Mouse (Mus musculus) fat pad, adult 2 months (tissue): ENCODE data around the gene Tom1.
A peak's percentile ranks its signal among the peaks of the same experiment; 100 is the strongest.

Experiments
- DNase-seq: peaks from one replicate; pipeline ENCODE4 v3.0.0-alpha.2; 2011; ENCODE audit warnings: low read depth, low spot score; ENCODE audit errors: extremely low read depth

Gene Tom1

DNA sequence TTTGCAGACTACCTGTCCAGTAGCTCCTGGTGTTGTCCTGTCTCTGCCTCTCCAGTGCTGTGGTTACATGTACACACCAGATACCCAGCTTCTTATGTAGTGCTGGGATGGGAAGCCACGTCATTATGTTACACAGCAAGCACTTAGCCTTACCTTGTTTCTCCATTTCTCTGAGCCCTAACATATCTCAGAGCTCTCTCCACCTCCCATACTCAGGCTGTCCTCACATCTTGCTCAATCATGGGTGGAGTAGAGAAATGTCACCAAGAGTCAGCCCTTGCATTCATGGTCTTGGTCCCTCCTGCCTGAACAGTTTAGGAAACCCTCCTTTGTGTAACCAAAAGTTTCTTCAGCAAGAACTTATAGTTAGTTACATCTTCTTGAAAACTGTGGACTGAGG lies 6.2 kb downstream of the Tom1 start:
- no peak for DNase-seq

DNA sequence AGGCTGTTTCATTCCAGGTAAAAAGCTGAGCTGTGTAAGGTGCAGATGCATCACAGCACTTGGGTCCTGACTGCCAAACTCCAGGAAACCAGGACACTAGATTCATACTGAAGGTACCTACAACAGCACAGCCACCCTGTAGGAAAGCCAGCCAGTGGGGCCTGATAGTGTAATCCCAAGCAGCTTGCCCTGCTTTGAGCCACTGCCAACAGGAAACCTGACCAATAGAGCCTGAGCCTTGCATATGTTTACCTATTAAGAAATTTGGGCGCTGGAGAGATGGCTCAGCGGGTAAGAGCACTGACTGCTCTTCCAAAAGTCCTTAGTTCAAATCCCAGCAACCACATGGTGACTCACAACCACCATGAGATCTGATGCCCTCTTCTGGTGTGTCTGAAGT lies 8.7 kb downstream of the Tom1 start:
- DNase-seq, result no peak

GRCm38 (mm10) chr8:75042974-75043373 lies 9.5 kb downstream of the Tom1 start:
- no peak for DNase-seq

DNA sequence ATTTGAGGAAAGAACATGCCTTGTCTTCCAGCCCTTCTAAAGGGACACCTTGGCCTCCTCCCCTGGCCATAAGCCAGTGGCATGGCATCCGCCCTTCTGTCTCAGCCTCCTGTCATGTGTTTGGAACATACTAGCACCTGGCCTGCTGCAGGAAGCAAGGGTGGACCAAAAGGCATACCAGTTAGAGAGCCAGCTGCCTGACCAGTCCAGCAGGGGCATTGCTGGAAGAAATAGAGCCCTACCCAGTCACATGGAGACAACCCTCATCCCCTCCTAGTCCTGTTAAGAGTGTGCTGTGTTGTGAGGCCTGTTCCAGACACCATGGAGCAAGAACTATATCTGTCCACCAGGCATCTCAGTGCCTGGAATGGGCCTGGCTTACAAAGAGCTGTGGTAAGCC lies 12.8 kb downstream of the Tom1 start:
- DNase-seq, result no peak

- no peak for DNase-seq
These were observed 14.3 kb downstream of the Tom1 start for GRCm38 (mm10) chr8:75047784-75048183.

- DNase-seq, result no peak
These were observed 19.8 kb downstream of the Tom1 start for GRCm38 (mm10) chr8:75053342-75053741.

DNA sequence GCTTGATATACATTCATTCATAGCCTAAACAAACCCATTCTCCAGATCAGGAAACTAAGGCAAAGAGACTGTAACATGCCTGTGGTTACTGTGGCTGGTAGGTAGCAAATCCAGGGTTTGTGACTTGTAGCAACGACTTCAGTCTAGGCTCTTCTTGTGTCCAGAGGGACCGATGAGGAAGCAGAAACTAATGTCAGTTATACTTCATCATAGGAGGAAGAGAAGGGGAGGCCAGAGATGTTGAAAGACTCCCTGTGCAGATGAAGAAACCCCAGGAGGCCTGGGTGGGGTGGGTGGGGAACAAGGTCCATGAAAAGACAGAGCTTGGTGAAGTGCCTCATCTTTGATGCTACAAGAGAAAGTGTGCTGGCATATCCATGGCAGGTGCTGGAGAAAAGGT lies 22.2 kb downstream of the Tom1 start:
- DNase-seq, result no peak

DNA sequence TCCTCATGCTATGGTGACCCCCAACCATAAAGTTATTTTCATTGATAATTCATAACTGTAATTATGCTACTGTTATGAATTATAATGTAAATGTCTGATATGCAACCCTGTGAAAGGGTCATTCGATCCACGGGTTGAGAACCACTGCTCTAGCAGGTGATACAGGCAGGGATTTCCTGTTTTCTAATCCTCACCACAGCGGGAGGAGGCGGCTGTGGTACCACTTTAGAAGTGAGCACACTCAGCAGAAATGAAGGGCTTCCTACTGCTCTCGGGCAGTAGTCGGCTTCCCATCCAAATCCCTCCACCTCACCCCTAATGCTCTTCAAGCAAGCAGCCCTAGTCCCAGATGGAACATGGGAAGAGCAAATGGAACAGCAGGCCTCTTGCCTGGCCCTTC lies 26.5 kb downstream of the Tom1 start:
- no peak for DNase-seq

DNA sequence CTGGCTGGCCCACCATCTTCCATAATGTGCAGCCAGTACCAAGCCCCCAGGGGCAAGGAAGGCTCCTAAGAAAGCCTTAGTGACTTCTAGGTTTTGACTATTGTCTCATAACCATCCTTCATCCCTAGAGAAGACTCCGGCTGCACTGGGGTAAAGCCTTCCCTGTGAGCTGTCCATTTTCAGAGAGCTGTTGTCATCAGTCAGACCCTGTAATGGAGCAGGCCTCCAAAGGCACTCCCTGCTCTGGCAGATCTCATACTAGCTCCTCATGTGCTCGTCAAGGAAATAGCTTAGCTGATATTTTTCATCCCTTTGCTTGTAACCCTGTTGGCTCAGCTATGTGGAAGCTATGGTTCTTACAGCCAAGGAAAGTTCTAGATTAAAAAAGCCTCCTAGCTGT lies 27.3 kb downstream of the Tom1 start:
- no peak for DNase-seq

- no peak for DNase-seq
These were observed 29.8 kb downstream of the Tom1 start for GRCm38 (mm10) chr8:75063290-75063689.

DNA sequence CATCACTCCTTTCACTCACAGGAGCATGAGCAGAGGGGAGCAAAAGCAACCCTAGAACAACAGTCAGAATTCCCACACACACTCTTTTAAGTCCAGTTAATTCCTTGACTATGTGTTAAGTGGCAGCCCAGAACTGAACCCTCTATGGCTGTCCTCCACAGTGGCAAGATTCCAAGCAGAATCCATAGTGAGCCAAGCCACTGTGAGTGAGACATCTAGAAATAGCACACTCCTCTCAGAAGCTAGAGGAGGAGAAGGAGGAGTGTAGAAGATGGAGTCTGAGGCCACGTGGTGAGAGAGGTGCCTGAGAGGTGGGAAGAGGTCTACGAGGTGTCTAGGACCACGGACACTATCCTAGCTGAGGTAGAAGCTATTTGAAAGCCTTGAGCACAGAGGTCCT lies 31.3 kb downstream of the Tom1 start:
- no peak for DNase-seq

GRCm38 (mm10) chr8:75067287-75067686 lies 33.8 kb downstream of the Tom1 start:
- no peak for DNase-seq

DNA sequence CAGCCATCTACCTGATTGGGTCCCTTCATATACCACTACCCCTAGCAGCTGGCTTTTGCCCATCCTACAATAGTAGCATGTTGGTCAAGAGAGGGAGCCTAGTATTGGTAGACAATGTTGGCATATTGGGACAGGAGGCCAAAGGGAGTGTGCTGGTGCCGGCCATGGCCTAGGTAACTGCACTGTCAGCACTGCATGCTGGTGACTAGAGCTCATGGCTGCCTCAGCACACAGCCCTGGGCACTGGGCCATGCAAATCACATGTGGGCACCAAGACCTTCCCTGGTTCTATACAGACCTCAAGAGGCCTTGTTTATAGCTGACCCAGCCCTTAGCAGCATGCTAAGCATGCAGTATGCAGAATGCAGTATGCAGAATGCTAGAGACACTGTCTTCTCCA lies 36.8 kb downstream of the Tom1 start:
- DNase-seq, result no peak

- no peak for DNase-seq
These were observed 38.3 kb downstream of the Tom1 start for GRCm38 (mm10) chr8:75071627-75072346.

GRCm38 (mm10) chr8:75074876-75075275 lies 41.4 kb downstream of the Tom1 start:
- DNase-seq, result no peak

- DNase-seq, result no peak
These were observed 44.7 kb downstream of the Tom1 start for GRCm38 (mm10) chr8:75078215-75078614.

GRCm38 (mm10) chr8:75078851-75079250 lies 45.3 kb downstream of the Tom1 start:
- DNase-seq, result no peak

DNA sequence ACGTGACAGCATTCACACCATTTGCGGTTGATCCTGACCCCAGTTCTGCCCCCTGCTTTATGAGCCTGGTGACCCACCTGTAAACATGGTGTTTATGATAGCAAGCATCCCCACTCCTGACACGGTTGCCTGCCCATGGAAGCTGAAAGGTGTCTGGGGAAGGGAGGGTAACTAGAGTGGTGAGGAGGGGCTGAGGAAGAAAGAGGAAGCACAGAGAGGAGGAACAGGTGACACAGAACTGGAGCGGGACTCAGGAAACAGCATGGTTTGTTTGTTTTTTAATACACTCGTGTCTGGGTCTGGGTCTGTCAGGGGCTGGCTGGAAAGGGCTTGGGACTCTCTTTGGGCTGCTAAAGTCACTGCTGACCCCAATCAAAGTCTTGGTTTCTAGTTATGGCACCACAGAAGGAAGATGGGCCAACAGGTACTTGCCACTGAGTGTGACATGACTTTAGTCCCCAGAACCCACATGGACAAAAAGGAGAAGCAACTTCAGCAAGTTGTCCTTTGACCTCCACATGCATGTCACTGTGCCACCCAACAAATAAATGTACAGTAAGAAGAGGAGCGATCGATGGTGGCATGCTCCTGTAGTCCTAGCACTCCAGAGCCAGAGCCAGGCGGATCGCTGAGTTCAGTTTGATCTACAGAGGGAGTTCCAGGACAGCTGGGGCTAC lies 48.0 kb downstream of the Tom1 start:
- no peak for DNase-seq

- DNase-seq, result no peak
These were observed 48.8 kb downstream of the Tom1 start for GRCm38 (mm10) chr8:75082181-75082805.

- DNase-seq, result peak; percentile 49
These were observed 50.3 kb downstream of the Tom1 start for GRCm38 (mm10) chr8:75083846-75084245.

DNA sequence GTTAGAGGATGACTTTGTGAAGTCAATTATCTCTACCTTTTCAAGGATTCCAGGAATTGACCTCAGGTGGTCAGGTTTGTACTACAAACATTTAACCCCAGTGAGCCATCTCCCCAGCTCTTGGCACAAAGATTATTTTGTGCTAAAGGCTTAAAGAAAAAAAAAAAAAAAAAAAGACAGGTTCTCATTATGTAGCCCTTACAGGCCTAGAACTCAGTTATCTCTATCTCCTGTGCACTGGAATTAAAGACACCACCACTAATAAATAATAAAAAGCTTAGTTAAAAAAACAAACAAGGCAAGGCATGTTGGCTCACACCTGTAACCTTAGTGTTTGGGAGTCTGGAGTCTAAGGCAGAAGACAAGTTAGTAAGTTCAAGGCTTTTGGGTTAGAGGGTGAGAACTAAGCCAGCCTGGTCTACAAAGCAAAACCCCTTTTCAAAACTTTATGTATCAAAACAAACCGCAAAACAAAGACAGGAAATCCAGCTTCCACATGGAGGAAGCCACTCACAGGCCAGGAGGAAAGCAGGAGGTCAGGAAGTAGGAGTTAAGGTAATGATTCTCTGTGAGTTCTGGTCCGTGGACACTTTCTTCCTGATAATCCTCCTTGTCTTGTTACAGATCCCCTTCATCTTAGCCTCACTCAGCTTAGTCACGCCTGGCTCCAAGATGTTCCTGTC lies 51.0 kb downstream of the Tom1 start:
- DNase-seq, result no peak

DNA sequence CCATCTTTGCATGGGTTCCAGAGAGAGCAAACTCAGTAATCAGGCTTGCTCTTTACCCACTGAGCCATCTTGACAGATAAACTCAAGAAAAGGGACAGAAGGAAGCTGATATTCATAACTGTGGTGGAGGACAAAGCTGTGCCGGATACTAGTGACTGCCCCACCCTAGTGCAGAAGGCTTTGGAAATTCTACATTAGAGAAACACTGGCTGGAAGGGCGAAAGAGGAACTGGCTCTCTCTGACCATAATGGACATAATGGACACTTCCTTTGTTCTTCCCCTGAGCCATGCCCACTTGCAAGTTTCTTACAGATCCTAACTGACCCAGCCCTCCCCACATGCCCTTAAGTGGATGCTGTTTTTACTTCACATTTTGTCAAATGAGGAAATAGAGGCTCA lies 52.5 kb downstream of the Tom1 start:
- no peak for DNase-seq
